Mouse (Mus musculus) adrenal gland, adult 2 months (tissue): ENCODE results near the gene Zc3h6. TPM values are rescaled to one million over a fixed set of nuclear protein-coding genes. Genes with fewer than 3 reads are reported as not detected.
A peak's percentile ranks its signal among the peaks of the same experiment; 100 is the strongest.
"Not testable (repeated sequence)": the region's sequence is repeated elsewhere in the genome, so short reads cannot be mapped to it uniquely, and the experiment has no call there.

Experiments used
- DNase-seq: peaks from one replicate; pipeline ENCODE4 v3.0.0; 2021
- long read RNA-seq: library from polyadenylated mRNA; stranded (forward); transcript quantifications from one replicate; pipeline ENCODE4 v2.0.0, GENCODE M21; 2021
- polyA plus RNA-seq: library from polyadenylated mRNA; depleted of rRNA; stranded (reverse); fragments of >200 nt; gene quantifications from 2 replicates; pipeline ENCODE4 v1.2.3, GENCODE M21; 2012; rRNA removed
- total RNA-seq, 2 experiments: library from RNA; stranded (reverse); gene quantifications; 2 replicates each; pipeline ENCODE4 v1.2.3; 2021

Zc3h6 gene
- total RNA-seq (1 to 10 TPM; 3.1 to 7.1 TPM), polyA plus RNA-seq (1.4 and 1.5 TPM in 2 replicates)
- long read RNA-seq, full-length matches to known transcripts: 1 of 1 reads
- long read RNA-seq, partial matches to known transcripts: 0 of 1 reads
- long read RNA-seq, other reads (novel, unspliced or antisense): 0 of 1 reads

DNA sequence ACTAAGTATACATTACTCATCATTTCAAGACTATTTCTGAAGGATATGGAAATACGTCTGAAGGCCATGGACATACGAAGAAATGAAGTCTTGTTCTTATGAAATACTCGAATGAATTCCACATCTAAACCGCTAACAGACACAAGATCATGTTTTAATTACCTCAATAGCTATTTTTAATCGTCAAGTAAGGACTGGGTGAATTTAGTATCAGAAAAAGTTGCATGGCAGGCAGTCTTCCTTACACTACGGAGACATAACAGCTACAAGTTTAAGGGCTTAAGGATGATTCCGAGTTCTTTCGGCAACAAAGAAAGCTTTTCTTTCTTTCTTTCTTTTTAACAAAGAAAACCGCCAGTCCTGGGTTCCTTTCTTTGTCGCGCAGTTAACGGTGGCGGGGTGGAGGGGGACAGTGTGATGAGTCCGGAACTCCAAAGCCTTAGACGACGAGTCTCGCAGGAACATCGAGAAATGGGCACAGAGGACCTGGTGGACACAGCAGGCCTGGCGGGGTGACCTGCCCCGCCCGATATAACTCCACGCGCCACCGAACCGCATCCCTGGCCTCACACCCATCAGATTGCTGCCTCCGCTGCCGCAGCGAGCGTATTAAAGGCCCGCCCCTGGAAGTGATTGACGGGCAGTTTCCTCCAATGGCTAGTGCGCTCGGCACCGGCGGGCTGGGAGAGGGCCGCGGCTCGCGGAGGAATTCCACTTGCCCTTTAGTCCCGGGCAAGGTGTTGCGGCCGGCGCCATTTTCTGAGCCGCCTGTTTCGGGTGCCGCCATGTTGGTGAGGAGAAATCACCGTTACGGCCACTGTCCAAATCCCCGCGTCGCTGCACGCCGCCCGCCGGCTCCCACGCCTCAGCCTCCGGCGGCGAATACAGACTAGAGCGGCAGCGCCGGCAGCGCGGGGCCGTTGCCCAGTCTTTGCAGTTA, at the start of gene Zc3h6:
Gene Zc3h6 (plus strand): TSS at position 762 of the 940 bp plus-strand sequence.
- DNase-seq: peak; percentile 99

- DNase-seq: no peak
These were observed 42.4 kb upstream of the Zc3h6 start for GRCm38 (mm10) chr2:128924799-128925198.

DNA sequence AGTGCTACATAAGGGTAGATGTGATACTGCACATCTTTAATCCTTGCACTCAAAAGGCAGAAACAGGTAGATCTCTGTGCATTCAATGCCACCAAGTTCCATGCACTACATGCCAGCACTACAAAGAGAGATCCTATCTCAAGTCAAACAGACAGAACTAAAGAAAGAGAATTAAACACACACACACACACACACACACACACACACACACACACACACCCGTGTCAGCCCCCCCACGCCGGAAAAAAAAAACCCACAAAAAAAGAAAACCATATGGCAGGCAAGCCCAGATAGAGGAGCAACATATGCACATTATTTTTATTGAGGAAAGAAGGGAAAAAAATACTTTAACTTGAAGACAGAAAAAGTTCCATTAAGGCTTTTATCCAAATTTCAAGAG, 38.8 kb upstream of the Zc3h6 start:
- no peak for DNase-seq

DNA sequence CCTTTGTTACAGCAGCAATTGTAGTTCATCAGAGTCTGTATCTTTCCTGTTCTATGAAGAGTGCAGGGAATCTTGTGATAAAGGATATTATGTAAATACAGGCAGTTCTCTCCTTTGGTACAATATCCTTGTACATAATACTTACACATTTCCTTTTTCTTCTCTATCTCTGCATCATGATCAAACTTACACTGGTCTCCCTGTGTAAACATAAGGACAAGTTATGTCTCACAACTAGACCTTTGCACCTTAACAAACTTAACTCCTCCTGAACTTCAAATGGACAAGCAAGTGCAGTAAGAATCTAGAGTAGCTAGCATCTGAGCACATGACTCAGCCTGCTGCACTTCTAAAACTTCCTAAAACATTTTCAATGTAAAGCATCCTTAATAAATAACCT, 36.5 kb upstream of the Zc3h6 start:
- no peak for DNase-seq

DNA sequence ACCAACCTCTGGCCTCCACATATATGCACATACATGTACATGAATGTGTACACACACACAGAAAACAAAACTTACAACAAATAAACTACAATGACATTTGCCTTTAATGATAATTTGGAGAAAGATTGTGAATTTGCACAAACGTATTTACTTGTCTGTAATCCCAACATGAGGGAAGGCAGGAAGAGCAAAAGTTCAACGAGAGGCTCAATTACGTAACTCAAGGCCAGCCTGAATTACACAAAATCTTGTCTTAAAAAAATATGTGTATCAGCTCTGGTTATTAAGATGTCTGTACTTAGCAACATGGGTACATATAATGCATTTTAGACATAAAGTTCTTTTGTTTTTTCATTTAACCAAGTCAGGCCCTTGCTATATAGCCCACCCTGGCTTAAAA, 30.9 kb upstream of the Zc3h6 start:
- DNase-seq: no peak

GRCm38 (mm10) chr2:128943538-128944528, 23.4 kb upstream of the Zc3h6 start, which contains the start of gene Zc3h8:
TSS of gene Zc3h8 (minus strand) at chr2:128944077.
- DNase-seq: peak; percentile 98

- DNase-seq: peak; percentile 32
These were observed 19.1 kb upstream of the Zc3h6 start for GRCm38 (mm10) chr2:128947962-128948588.

- no peak for DNase-seq
These were observed 13.0 kb upstream of the Zc3h6 start for GRCm38 (mm10) chr2:128954186-128954585.

DNA sequence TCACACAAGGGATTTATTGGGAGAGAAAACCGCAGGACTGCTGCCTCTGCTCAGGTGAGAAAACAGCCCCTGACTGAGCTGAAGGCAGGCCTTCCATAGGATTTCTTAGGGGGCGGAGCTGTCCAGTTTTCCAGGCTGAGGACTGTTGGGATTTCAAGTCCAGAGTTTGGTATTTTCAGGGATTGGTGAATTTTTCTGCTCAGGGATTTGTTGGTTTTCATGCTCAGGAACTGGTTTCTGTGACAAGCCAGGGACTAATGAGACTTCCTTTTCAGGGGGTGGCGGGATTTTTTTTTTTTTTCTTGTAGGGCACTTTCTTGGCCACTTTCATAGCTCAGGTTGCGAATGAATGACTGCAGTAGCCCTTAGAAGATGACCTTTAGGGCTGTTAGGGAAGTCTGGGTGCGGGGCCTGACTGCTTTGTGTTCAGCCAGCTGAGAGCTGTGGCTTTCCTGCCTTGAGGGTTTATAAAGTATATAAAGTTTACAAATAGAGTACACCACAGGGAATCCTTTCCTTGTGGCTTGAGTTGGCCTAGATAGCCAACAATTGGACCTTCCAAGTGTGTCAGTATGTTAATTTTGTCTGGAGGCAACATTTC, 1.6 kb upstream of the Zc3h6 start:
- no peak for DNase-seq

DNA sequence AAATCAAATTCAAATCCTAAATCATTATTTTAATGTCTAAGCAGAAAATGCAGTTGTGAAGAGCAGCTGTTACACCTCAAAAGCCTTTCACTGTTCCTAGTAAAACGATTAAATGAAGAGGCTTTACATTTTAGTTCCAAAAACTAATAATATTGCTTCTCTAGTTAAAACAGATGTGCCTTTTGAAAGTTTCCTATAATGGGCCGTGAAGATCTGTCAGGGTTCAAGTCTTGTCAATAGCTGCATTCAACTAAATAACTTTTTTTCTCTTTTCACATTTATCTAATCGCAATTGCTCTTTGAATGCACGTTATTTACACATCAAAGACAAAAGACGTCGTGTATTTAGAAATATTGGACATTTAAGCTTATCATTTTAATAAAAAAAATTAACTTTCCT, 966 bp upstream of the Zc3h6 start:
- DNase-seq: no peak

DNA sequence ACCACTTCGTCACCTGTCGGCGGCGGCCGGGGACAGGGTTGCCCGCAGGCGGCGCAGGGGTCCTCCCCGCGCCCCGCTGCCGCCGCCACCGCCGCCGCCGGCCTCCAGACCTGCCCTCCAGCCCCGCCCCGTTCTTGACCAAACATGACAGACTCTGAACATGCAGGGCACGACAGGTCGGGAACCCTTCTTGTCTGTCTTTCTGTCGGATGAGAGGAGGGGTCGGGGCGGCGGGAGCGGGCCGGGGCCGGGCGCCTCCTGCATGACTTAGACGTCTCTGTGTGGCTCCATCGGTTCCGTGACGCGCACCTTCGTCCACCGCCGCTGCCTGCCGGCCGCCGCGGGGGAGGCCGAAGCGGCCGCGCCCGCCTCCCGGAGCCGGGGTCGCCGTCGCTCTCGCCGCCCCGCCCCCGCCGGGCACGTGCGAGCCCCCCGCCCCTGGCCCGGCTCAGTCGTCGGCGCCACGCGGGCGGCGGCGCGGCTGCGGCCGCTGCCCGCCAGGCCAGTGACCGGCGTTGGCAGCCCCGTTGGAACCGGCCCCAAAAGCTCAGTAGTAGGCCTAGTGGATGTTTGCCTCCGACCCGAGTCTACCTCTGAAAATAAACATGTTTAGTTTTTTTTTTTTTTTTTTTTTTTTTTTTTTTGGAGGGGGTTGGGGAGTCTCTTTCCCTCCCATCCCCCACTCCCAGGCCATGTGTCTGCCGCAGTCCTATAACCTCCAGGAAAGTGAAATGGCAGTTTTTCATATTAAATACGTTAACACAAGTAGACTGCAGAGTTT, 649 bp downstream of the Zc3h6 start, which contains the start of gene Gm10762:
Gene Gm10762 (minus strand): TSS at position 65 of the 781 bp plus-strand sequence.
- peak; percentile 91 for DNase-seq

- DNase-seq: no peak
These were observed 1.4 kb downstream of the Zc3h6 start for GRCm38 (mm10) chr2:128968475-128969083.

DNA sequence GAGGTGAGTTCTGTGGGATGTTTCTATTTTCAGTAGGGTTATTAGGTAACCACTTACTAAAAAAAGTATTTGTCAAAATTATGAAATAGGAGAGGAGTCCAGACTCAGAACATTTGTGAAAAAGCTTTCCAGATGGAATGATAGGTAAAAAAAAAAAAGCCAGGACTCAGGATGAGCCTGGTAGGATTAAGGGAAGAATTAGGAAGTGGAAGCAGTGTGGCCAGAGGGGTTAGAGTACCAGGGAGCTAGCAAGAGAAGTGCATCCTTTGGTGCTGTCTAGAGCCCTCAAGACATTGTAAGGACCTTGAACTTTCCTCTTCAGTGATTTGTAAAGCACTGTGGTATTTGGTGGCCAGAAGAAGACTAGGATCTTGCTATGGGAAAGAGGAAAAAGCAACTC, 5.1 kb downstream of the Zc3h6 start:
- DNase-seq: peak; percentile 13

- DNase-seq: no peak
These were observed 8.4 kb downstream of the Zc3h6 start for GRCm38 (mm10) chr2:128975572-128975971.

DNA sequence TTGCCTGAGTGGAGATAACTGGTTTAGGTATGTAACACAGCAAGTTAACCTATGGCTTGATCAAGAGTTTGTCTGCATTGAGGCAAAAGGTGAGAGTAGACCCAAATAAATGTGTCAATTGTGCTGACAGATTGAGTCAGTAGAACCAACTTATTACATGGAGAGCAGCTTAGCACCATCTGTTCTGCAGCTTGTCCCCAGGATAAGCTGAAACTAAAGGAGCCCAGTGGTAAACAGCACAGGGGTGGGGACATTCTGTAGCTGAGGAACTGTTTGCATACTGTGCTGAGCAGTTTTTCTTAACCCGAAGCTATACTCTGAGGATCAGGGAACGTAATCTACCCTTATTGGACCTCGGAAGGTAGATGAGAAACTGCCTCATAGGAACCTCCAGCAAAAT, 17.5 kb downstream of the Zc3h6 start:
- DNase-seq: no peak

- DNase-seq: no peak
These were observed 37.7 kb downstream of the Zc3h6 start for GRCm38 (mm10) chr2:129004872-129005271.

DNA sequence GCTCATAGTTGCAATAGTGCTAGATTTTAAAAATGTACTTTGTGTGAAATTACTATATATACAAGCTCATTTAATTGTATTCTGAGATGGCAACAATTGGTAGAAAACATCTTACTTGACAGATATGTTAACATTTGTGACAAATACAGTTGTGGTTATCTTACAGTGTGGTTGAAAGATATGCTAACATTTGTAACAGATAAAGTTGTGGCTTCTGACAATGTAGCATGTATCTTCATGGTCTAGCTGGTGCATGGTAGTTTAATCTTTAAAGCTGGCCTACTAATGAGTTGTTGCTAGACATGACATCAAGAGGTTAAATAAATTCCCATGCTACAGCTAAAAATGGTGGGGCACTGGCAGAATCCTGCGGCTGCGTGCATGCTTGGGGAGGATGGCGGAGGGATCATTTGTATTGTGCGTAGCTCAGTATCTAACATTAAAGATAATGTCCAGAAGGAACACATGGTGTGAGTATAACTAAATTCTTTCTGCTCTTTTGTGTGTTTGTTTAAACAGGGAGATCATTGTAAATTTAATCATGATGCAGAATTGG, 39.1 kb downstream of the Zc3h6 start:
- DNase-seq: no peak

- DNase-seq: not testable (repeated sequence)
These were observed 41.7 kb downstream of the Zc3h6 start for GRCm38 (mm10) chr2:129008867-129009266.

DNA sequence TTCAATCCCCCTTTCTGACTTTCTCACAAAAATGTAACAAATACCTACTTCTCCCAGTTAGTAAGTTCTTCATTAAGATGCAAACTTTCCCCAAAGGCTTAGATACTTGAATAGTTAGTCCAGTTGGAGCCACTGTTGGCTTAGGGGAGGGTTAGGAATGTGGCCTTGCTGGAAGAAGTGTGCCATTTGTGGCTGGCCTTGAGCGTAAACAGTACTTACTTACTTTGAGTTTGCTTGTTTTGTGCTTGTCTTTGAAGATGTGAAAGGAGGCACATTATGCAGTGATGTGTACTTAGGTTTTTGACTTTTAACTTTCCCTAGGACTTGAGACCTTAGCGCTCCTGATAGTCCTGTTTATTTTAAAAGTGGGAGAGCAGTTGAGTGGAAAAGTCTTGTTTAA, 52.9 kb downstream of the Zc3h6 start:
- peak; percentile 52 for DNase-seq

DNA sequence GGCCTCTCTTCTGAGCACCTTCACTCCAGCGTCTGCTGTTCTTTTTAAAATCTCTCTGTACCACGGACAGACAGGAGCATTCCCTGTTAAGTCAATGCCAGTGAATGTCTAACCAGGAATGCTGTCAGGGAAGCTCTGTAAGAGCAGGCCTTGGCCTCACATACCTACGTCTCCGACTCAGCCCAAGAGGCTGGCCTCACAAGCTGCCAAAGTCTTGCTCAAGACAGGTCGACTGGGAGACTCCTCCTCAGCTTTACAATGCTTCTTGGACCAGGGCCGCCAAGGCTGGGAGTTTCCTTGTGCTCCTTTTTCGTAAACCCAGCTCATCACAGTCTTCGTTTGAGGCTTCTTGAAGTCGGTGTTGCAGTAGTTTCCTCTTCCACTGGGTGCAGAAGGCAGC, 57.6 kb downstream of the Zc3h6 start:
- DNase-seq: peak; percentile 63
